Mouse (Mus musculus): ENCODE data around the gene 1700042G07Rik. TPM values are rescaled to one million over a fixed set of nuclear protein-coding genes. Genes with fewer than 3 reads are reported as not detected.

1700042G07Rik gene
- not detected in 2 replicates for polyA plus RNA-seq (2015; fragmentation: Nextera tagmentation; extraction: Ambion mirVana)

- Histone ChIP-seq H3K4me2 (no peak within 1 kb of the TSS), H3K27ac (replicated peaks) (no peak within 1 kb of the TSS), H3K4me3 (no peak within 1 kb of the TSS), H3K4me1 (replicated peaks) (peaks cover 15% of the 10 kb centered on the region), H3K27me3 (no peaks in the 10 kb centered on the region), H3K9ac (no peak within 1 kb of the TSS), H3K9me3 (no peaks in the 10 kb centered on the region), H3K36me3 (no peaks in the 10 kb centered on the region)
- no peak for ATAC-seq (ENCODE audit: low FRiP score, low read depth)
- WGBS = 78% methylated on average over 6 of the region's 6 CpGs
These were observed at the start of gene 1700042G07Rik, which contains the start of gene Gm49337 for GRCm38 (mm10) chr4:116173072-116173471. Gene 1700042G07Rik (plus strand): TSS chr4:116173372. Gene Gm49337 (plus strand): TSS chr4:116173384.

GRCm38 (mm10) chr4:116123602-116124519 lies 49.3 kb upstream of the 1700042G07Rik start, which contains the start of the genes Rad54l and Pomgnt1:
Gene Rad54l (minus strand): TSS chr4:116123690.
Gene Pomgnt1 (plus strand): TSS chr4:116123840.
- WGBS = 5% methylated on average over 24 of the region's 24 CpGs
- H3K27ac ChIP-seq (replicated peaks) = peak within 1 kb of the TSS; percentile 66
- peak within 1 kb of the TSS; percentile 57 for H3K4me3 ChIP-seq
- no peaks in the 10 kb centered on the region for H3K9me3 ChIP-seq
- H3K4me1 ChIP-seq (replicated peaks) = peaks cover 19% of the 10 kb centered on the region
- H3K4me2 ChIP-seq = peak within 1 kb of the TSS; percentile 77
- no peaks in the 10 kb centered on the region for H3K27me3 ChIP-seq
- peak; percentile 97 for ATAC-seq (ENCODE audit: low FRiP score, low read depth)
- no peaks in the 10 kb centered on the region for H3K36me3 ChIP-seq
- H3K9ac ChIP-seq = peak within 1 kb of the TSS; percentile 54

- Histone ChIP-seq H3K27ac (replicated peaks) (no peak overlapping the region), H3K4me3 (no peak overlapping the region), H3K9ac (no peak overlapping the region), H3K4me1 (replicated peaks) (peaks cover 19% of the 10 kb centered on the region), H3K4me2 (no peak overlapping the region), H3K27me3 (no peaks in the 10 kb centered on the region), H3K36me3 (no peaks in the 10 kb centered on the region), H3K9me3 (no peaks in the 10 kb centered on the region)
- 97% methylated on average over 4 of the region's 4 CpGs for WGBS
- ATAC-seq (ENCODE audit: low FRiP score, low read depth) = no peak
These were observed 47.3 kb upstream of the 1700042G07Rik start for GRCm38 (mm10) chr4:116125803-116126386.

DNA sequence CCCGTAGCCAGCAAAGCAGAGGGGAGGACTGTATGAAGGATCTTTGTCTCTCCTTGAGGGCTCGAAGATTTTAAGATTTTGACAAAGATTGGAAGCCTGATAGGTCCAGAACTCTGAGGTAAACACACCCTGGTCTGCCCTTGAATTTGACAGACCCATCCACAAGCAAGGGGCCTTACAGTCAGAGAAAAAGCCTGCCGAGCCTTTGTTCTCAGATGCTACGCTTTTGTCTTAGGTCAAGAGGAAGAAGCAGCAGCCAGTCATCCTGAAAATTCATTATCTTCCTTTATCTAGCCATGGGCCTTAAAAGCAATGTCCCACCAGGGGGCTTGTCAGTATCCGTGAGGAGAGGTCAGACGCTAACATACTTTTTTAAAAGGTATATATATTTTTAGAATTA lies 45.2 kb upstream of the 1700042G07Rik start:
- H3K4me1 ChIP-seq (replicated peaks) = peaks cover 16% of the 10 kb centered on the region

GRCm38 (mm10) chr4:116133126-116133525 lies 40.0 kb upstream of the 1700042G07Rik start:
- Histone ChIP-seq H3K4me1 (replicated peaks) (no peaks in the 10 kb centered on the region), H3K4me2 (no peak overlapping the region), H3K36me3 (no peaks in the 10 kb centered on the region), H3K9me3 (no peaks in the 10 kb centered on the region), H3K4me3 (no peak overlapping the region), H3K27ac (replicated peaks) (no peak overlapping the region), H3K27me3 (no peaks in the 10 kb centered on the region), H3K9ac (no peak overlapping the region)
- 86% methylated on average over 4 of the region's 4 CpGs for WGBS
- ATAC-seq (ENCODE audit: low FRiP score, low read depth) = no peak

More for the DNA sequence above, 45.2 kb upstream of the 1700042G07Rik start:
- Histone ChIP-seq H3K36me3 (no peaks in the 10 kb centered on the region), H3K4me3 (no peak overlapping the region), H3K9ac (no peak overlapping the region), H3K9me3 (no peaks in the 10 kb centered on the region), H3K27me3 (no peaks in the 10 kb centered on the region), H3K27ac (replicated peaks) (no peak overlapping the region), H3K4me2 (no peak overlapping the region)
- no peak for ATAC-seq (ENCODE audit: low FRiP score, low read depth)
- WGBS = 48% methylated on average over 6 of the region's 6 CpGs

GRCm38 (mm10) chr4:116134990-116135389 lies 38.2 kb upstream of the 1700042G07Rik start:
- H3K36me3 ChIP-seq = no peaks in the 10 kb centered on the region
- no peaks in the 10 kb centered on the region for H3K4me1 ChIP-seq (replicated peaks)
- H3K4me2 ChIP-seq = no peak overlapping the region
- H3K27ac ChIP-seq (replicated peaks) = no peak overlapping the region
- H3K27me3 ChIP-seq = no peaks in the 10 kb centered on the region
- H3K9ac ChIP-seq = no peak overlapping the region
- 27% methylated on average over 2 of the region's 2 CpGs for WGBS
- no peak overlapping the region for H3K4me3 ChIP-seq
- H3K9me3 ChIP-seq = no peaks in the 10 kb centered on the region
- ATAC-seq (ENCODE audit: low FRiP score, low read depth) = peak; percentile 66; the same call in 1 of the 2 replicates

DNA sequence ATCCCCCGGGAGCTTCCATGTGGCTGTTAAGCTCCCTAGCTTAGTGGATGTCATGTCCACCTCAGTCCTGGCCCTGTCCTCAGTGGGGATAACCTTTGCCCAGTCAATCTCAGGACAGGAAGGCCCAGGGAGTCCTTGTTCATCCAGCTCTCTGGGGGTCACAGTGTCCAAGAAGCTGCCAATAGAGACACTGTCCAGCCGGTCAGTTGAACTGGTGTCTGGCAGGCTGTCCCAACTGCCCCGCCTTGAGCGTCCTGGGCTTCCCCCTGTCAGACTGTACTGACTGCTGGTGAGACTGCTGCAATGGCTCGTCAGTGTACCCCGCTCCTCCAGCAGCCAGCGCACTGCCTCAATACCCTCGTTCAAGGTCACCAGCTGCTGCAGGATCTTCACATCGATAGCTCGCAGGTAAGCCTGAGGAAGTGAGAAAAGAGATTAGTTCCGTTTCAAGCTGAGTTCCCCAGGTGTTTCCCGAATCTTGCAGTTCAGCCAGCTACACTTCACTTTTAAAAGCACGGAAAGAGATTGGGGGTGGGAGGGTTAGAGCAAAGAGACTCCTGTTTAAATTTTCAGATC lies 35.7 kb upstream of the 1700042G07Rik start:
- Histone ChIP-seq H3K4me1 (replicated peaks) (no peaks in the 10 kb centered on the region), H3K27ac (replicated peaks) (no peak overlapping the region), H3K27me3 (no peaks in the 10 kb centered on the region), H3K4me3 (no peak overlapping the region), H3K9me3 (no peaks in the 10 kb centered on the region), H3K36me3 (no peaks in the 10 kb centered on the region), H3K9ac (no peak overlapping the region), H3K4me2 (no peak overlapping the region)
- no peak for ATAC-seq (ENCODE audit: low FRiP score, low read depth)
- 50% methylated on average over 13 of the region's 13 CpGs for WGBS

- Histone ChIP-seq H3K4me1 (replicated peaks) (peaks cover 22% of the 10 kb centered on the region), H3K27me3 (peaks cover 7% of the 10 kb centered on the region), H3K4me2 (no peak overlapping the region), H3K27ac (replicated peaks) (no peak overlapping the region), H3K9me3 (no peaks in the 10 kb centered on the region), H3K36me3 (no peaks in the 10 kb centered on the region), H3K4me3 (no peak overlapping the region), H3K9ac (no peak overlapping the region)
- 83% methylated on average over 7 of the region's 7 CpGs for WGBS
- ATAC-seq (ENCODE audit: low FRiP score, low read depth) = no peak
These were observed 32.2 kb upstream of the 1700042G07Rik start for GRCm38 (mm10) chr4:116140801-116141574.

- H3K4me1 ChIP-seq (replicated peaks) = peaks cover 22% of the 10 kb centered on the region
- 58% methylated on average over 1 of the region's 1 CpGs for WGBS
These were observed 31.4 kb upstream of the 1700042G07Rik start for GRCm38 (mm10) chr4:116141736-116142135.

DNA sequence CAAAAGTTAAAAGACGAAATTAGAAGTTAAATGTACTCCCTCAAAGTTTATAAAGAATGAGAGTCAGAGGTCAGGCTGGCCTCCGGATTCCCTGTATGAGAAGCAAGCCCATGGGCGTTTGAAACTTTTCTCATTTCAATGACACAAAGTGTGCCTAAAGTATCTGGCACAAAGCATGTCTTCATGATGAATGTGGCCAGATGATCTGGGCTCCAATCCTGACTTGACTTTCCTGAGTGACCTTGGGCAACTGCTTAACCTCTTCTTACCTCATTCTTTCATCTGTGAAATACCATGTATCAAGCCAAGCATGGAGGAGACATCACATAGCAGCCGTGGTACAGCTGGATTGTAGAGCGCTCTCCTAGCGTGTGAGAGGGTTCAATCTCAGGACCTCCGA lies 30.9 kb upstream of the 1700042G07Rik start:
- H3K4me2 ChIP-seq = no peak overlapping the region
- H3K4me1 ChIP-seq (replicated peaks) = peaks cover 22% of the 10 kb centered on the region
- no peak for ATAC-seq (ENCODE audit: low FRiP score, low read depth)
- H3K27me3 ChIP-seq = peaks cover 7% of the 10 kb centered on the region
- H3K27ac ChIP-seq (replicated peaks) = no peak overlapping the region
- no peaks in the 10 kb centered on the region for H3K36me3 ChIP-seq
- 65% methylated on average over 7 of the region's 7 CpGs for WGBS
- H3K9me3 ChIP-seq = no peaks in the 10 kb centered on the region
- no peak overlapping the region for H3K9ac ChIP-seq
- no peak overlapping the region for H3K4me3 ChIP-seq

More at GRCm38 (mm10) chr4:116141736-116142135, 31.4 kb upstream of the 1700042G07Rik start:
- no peak overlapping the region for H3K9ac ChIP-seq
- no peak overlapping the region for H3K4me3 ChIP-seq
- ATAC-seq (ENCODE audit: low FRiP score, low read depth) = no peak
- no peak overlapping the region for H3K4me2 ChIP-seq
- peaks cover 7% of the 10 kb centered on the region for H3K27me3 ChIP-seq
- no peaks in the 10 kb centered on the region for H3K9me3 ChIP-seq
- H3K27ac ChIP-seq (replicated peaks) = no peak overlapping the region
- H3K36me3 ChIP-seq = no peaks in the 10 kb centered on the region

DNA sequence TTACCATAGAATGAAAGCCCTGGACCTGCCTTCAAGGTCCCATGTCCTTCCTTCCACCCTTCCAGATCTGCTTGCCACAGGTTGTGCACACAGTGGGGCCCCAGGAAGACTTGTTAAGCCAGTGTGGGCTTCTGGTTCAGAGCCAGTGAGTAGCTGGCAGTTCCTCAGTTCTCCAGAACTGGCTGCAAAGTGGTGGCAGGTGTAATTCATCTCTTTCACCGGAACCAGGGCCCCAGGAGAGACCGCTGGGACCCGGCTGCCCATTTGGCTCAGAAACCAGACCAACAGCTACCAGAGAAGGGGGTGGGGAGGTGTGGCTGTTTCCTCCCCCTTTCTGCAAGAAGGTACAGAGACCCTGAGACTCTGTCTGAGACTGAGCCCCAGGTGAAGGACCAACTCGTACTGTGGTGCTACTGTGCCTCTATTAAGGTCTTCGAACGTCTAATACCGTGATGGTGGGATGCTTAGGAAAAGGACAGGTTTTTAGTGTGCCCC lies 29.8 kb upstream of the 1700042G07Rik start:
- Histone ChIP-seq H3K36me3 (no peaks in the 10 kb centered on the region), H3K9me3 (no peaks in the 10 kb centered on the region), H3K4me1 (replicated peaks) (peaks cover 22% of the 10 kb centered on the region), H3K9ac (0 out of 2 replicates have a peak overlapping the region, but pooled peaks have one; percentile 19), H3K27ac (replicated peaks) (no peak overlapping the region), H3K4me3 (peak overlapping the region; percentile 51), H3K27me3 (peaks cover 7% of the 10 kb centered on the region), H3K4me2 (peak overlapping the region; percentile 95)
- WGBS = 13% methylated on average over 7 of the region's 7 CpGs
- ATAC-seq (ENCODE audit: low FRiP score, low read depth) = 0 out of 2 replicates have a peak, but pooled peaks have one; percentile 2
